Mouse (Mus musculus) A20 (cell line): Measurements from ENCODE around the gene Layn.

ENCODE experiments used
- DNase-seq: peaks from one replicate; pipeline ENCODE4 v3.0.0-alpha.2; 2011; ENCODE audit warnings: low read depth, low spot score

The Layn gene

GRCm38 (mm10) chr9:51076979-51077315, at the start of gene Layn:
Gene Layn (minus strand): TSS chr9:51077094.
- DNase-seq = no peak

- no peak for DNase-seq
Measured at GRCm38 (mm10) chr9:51114767-51115166, 37.9 kb upstream of the Layn start.

- DNase-seq = no peak
Measured at GRCm38 (mm10) chr9:51105751-51106150, 28.9 kb upstream of the Layn start.

- DNase-seq = no peak
Measured at GRCm38 (mm10) chr9:51103808-51104514, 27.1 kb upstream of the Layn start.

- DNase-seq = no peak
Measured at GRCm38 (mm10) chr9:51102963-51103807, 26.3 kb upstream of the Layn start.

- DNase-seq = no peak
Measured at GRCm38 (mm10) chr9:51101756-51102425, 25.0 kb upstream of the Layn start, which contains the start of gene 4833427G06Rik. Gene 4833427G06Rik (minus strand): TSS chr9:51102078.

GRCm38 (mm10) chr9:51096306-51096705, 19.4 kb upstream of the Layn start:
- no peak for DNase-seq

GRCm38 (mm10) chr9:51093697-51094096, 16.8 kb upstream of the Layn start:
- no peak for DNase-seq

- DNase-seq = no peak
Measured at GRCm38 (mm10) chr9:51081614-51082013, 4.7 kb upstream of the Layn start.

- no peak for DNase-seq
Measured at GRCm38 (mm10) chr9:51076300-51076978, 455 bp downstream of the Layn start.

- no peak for DNase-seq
Measured at GRCm38 (mm10) chr9:51075780-51076179, 1.1 kb downstream of the Layn start.

- no peak for DNase-seq
Measured at GRCm38 (mm10) chr9:51070801-51071200, 6.1 kb downstream of the Layn start.

GRCm38 (mm10) chr9:51068202-51068601, 8.7 kb downstream of the Layn start:
- no peak for DNase-seq

- DNase-seq = no peak
Measured at GRCm38 (mm10) chr9:51060601-51061000, 16.3 kb downstream of the Layn start, which contains the start of gene Btg4. Gene Btg4 (plus strand): TSS chr9:51060901.

- no peak for DNase-seq
Measured at GRCm38 (mm10) chr9:51058951-51059521, 17.9 kb downstream of the Layn start.

- DNase-seq = no peak
Measured at GRCm38 (mm10) chr9:51056360-51057324, 20.3 kb downstream of the Layn start.

- peak; percentile 54 for DNase-seq
Measured at GRCm38 (mm10) chr9:51052180-51052579, 24.7 kb downstream of the Layn start.

- no peak for DNase-seq
Measured at GRCm38 (mm10) chr9:51042136-51042535, 34.8 kb downstream of the Layn start.

- no peak for DNase-seq
Measured at GRCm38 (mm10) chr9:51041491-51041980, 35.4 kb downstream of the Layn start.
